Mouse (Mus musculus): ENCODE data around the gene Slc12a7.
"Not testable (repeated sequence)": the region's sequence is repeated elsewhere in the genome, so short reads cannot be mapped to it uniquely, and the experiment has no call there.

Slc12a7 gene

DNA sequence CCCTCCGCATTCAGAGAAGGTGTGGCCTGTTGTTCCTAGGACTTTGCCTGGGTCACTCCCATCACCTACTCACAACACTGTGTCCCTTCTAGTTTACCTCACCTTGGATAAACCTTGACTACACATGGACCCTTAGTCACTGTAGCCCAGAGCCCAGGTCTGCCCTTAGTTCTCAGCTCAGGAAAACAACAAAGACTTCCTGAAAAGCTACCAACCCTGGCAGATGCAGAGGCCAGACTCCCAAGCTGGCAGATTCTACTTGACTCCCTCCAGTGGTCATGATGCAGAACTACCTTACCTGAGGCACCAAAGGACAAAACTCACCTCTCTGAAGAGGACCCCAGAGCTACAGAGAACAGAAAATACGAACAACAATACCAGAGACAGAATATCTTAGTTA lies 18.9 kb upstream of the Slc12a7 start:
- no peak for DNase-seq (ENCODE audit: extremely low spot score, low read depth, low spot score)

DNA sequence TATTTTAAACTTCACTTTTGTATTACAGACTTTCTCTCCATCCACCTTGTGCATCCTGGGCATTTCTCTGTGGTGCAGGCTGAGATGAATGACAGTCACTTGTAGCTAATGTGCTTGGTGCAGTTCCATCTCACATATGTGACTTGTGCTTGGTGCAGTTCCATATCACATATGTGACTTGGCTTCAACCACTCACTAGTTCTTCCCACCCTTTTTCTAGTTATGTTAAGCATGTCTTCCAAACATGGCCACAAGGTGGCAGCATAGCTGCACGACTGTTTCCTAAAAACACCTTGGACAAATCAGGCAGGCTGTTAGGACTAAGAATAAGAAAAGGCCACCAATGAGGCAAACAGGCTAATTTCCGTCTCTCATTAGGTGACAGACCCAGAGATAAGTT lies 14.7 kb upstream of the Slc12a7 start:
- peak; percentile 98 for DNase-seq (ENCODE audit: extremely low spot score, low read depth, low spot score)

DNA sequence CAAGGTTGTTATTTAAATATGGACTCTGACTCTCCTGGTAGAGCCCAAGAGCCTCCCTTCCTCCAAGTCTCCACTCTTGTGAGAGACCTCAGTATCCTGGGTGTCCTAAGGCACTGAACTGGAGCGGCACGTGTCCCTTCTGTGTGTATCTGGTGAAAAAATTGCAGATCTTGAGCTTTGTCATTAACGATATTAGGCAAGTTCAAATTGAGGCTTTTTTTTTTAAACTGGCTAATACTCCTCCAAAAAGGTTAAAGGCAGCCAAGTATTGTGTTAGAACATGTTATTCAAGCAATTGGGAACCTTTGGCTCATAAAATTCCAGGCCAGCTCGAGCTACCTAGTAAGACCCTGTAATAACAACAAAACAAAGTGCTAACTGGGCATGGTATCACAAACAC lies 12.7 kb upstream of the Slc12a7 start:
- DNase-seq (ENCODE audit: extremely low spot score, low read depth, low spot score): no peak

DNA sequence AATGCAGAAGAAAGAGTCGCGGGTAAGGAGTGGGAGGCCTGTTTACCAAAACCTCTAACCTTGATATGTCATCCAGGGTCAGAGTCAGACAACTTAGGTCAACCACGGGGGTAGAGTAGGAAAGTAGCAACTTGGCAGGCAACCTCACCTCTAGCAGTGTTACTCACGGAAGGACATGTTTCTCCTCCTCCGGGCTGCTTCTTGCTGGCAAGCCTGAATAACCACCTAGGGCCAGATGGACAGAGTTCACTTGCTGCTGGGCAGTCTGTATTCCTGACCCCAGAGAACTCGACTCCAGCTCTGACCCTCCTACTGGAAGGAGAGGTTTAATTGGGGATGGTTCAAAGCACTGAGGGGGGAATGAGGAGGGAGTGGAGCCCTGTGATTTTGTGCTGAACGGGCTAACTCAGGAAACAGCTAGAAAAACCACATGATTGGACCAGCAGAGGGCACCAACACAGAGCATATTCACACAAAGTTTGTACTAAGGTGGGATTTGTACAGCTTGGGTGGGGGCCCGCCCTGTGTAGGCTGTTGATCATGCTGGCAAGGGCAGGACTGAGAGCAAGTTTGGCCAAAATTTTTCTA lies 9.7 kb upstream of the Slc12a7 start:
- no peak for DNase-seq (ENCODE audit: extremely low spot score, low read depth, low spot score)

DNA sequence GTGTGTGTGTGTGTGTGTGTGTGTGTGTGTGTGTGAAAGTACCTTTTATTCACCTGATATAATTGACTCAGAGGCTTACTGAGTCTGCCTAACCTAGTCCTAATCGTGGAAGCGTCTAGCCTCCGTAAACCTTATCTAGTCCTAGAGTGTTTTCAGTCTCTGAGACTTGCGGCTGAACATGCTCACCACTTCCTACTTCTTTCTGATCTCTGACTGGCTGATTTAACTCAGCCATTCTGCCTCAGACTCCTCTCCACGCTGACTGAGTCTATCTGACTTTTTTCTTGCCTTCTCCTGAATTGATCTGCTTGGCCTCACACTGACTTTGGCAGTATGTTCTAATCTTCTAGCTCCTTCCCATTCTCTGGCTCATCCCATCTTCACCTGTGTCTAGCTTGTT lies 7.6 kb upstream of the Slc12a7 start:
- DNase-seq (ENCODE audit: extremely low spot score, low read depth, low spot score): no peak

DNA sequence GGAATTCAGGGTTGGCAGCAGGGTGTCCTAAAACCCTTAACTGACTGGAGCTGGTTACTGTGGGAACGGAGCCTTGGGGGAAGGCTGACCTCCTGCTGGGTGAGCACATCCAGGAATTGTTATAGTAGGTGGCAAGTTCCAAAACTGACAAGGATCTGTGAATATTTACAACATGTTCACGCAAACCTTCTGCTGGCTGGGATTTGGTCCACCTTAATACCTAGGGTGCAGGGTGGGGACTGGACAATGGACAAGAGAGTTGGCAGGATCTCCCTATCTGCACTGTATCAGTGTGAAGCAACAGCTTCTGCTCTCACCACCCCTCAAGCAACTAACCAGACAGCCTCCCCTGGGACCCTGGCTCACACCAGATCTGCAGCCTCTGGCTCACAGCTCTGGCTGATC lies 5.3 kb upstream of the Slc12a7 start:
- DNase-seq (ENCODE audit: extremely low spot score, low read depth, low spot score): no peak

DNA sequence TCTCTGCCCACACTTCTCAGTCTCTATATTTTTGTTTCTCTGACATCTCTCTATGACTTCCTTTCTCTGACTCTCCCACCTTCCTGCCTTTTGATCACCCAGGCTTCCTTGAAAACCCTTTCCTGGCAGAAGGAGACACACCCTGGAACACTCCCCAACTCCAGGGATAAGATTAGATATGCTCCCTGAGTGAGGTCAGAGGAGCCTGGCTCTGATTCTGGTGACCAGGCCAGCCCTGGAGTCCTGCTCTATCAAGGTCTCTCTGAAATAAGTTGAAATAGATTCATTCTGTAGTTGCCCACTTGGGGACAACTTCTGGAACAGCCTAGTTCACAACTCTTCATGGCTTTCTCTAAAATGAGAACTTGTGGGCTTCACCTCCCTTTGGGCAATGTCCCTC lies 4.3 kb upstream of the Slc12a7 start:
- DNase-seq (ENCODE audit: extremely low spot score, low read depth, low spot score): no peak

DNA sequence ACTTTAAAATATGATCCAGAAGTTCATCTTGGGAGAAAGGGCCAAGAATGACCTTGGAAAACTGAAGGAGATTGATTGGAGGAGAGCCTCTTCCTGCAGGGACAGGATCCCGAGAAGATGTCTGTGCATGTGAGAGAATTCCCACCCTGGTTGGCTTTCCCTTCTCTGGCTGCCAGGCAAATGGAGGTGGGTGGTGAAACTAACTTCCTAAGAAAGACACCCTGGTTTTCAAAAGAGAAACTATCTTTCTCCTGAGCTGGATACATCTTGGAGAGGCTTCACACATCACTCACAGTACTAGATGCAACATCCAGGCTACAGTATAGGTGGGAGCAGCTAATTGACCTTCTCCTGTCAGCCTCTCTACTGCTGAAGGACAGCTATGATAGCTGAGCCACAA lies 2.0 kb upstream of the Slc12a7 start:
- DNase-seq (ENCODE audit: extremely low spot score, low read depth, low spot score): no peak

DNA sequence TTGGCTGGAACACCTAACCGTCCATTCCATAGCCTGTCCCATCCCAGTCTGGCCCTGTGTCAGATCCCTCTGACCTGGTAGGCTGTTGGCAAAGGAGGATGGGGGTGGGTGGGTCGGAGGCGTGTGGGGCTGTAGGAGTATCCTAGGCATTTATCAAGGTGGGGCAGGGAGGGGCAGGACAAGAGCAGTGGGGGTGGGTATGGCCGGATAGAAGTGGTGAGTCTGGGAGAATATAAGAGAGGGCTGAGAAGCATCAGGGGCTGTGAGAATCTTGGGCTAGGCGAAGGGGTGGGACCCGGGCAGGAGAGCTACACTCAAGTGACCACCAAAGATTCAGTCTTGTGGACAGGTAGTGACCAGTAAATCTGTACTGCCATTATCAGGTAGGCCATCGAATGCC lies 659 bp upstream of the Slc12a7 start:
- no peak for DNase-seq (ENCODE audit: extremely low spot score, low read depth, low spot score)

DNA sequence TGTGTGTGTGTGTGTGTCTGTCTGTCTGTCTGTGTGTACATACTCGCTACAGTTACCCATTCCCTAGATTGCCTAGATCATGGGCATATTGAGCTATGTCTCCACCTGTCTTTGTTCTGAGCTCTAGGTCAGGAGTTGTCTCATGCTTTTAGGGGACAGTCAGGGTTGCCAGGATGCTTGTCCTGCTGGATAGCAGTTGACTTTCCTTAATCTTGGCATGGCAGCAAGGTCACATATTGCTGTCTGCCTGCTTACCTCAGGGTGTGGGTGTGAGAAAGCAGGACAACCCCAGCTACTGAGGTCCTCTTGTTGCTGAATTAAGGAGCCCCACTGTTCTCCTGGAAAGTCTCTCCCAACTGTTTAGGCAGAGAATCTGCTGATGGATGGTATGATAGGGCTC lies 1.5 kb downstream of the Slc12a7 start:
- DNase-seq (ENCODE audit: extremely low spot score, low read depth, low spot score): no peak

DNA sequence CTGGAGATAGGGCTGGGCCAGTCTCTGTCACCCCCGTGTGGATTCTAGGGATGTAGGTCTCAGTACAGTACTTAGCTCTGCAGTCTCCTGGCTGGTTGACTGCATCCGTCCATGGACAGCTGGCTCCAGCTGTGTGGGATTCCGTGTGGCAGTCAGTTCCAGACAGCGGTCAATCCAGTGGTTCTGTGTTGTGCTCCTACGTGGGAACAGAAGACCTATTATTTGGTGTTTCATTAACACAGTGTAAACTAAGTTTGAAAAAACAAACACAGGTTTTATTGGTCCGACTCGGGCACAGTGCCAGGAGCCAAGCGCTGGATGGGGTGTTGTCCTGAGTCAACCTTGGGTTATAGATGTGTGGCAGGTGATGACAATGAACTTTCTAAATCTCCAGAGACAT lies 2.4 kb downstream of the Slc12a7 start:
- DNase-seq (ENCODE audit: extremely low spot score, low read depth, low spot score): no peak

DNA sequence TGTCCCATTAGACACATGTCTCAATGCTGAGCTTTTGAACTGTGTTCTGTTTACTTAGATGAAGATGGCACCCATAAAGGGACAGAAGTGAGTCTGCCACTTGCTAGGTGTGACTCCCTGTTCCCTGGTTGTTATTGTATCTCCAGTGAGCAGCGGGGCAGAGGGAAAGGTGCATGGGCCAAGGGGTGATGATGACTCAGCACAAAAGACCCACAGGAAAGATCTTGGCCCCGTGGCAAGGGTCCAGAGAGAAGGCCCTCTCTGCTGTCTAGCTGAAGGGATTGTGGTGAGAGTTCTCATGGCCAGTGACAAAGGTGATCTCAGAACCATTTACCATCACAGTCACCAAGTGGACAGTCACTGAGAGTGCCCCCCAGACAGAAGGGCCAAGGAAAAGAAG lies 3.0 kb downstream of the Slc12a7 start:
- DNase-seq (ENCODE audit: extremely low spot score, low read depth, low spot score): no peak

DNA sequence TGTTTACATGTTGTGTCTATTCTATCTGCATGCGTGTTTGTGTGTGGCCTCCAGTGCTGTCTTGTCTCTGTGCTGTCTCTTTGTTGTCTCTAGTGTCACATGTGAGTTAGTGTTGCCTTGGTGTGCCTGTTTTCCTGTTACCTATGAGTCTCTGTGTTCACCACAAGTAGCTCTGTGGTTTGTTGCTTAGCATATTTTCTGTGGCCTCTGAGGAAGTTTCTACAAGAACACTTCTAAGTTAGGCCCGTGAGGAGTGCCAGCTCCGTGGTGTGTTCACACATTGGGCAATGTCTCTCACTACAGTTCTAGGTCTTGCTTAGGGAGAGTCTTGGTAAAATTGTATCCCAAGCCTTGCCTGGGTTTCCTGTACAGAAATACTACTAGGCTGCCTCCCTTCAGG lies 4.0 kb downstream of the Slc12a7 start:
- DNase-seq (ENCODE audit: extremely low spot score, low read depth, low spot score): no peak

DNA sequence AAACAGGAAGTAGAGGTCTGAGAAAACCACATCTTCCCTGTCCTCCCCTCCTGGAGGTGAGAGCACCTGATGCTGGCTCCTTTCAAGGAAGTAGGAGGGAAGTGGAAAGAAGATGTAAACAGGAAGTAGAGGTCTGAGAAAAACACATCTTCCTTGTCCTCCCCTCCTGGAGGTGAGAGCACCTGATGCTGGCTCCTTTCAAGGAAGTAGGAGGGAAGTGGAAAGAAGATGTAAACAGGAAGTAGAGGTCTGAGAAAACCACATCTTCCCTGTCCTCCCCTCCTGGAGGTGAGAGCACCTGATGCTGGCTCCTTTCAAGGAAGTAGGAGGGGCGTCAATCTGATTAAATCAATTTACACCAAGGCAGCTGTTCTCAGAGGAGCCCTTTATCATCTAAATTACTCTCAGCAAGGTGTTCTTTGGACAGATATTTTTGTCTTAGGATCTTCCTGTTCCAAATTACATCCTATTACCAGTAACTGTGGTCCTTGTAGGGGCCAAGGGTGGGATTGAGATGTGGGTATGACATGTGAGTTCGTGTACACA lies 7.6 kb downstream of the Slc12a7 start:
- DNase-seq (ENCODE audit: extremely low spot score, low read depth, low spot score): not testable (repeated sequence)

DNA sequence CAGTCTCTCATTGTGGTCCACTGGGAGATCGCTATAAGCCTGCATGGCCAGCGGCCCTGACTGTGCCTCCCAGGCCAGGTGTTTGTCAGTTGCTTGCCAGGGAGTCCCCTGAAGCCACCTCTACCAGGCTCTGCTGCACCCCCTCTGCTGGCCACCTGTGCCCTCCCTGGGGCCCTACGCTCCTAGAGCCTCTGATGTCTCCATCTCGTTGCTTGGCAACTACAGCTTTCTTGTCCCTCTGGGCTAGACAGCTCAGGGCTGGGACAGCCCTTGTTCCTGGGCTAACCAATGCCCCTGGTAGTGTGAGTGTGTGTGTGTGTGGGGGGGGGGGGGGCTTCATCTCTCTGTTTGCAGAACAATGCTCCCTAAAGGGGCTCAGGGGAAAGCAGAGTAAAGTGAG lies 10.1 kb downstream of the Slc12a7 start:
- no peak for DNase-seq (ENCODE audit: extremely low spot score, low read depth, low spot score)

DNA sequence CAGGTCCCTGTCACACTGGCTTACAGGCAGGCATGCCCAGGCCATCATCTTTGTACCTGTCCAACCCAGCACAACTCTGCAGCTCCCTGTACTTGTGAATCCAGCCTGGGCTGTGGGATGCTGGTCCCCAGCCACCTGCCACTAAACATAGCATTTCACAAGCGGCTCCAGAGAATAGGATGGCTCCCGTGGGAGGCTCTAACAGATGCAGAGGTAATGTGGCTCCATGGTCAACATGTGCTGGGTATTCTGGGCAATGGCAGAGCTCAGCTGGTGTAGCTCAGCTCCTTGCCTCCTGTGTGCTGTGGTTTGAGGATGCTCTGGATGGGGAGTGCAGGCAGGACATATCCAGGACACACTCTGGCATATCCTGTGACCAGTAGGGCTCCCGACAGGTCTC lies 10.8 kb downstream of the Slc12a7 start:
- DNase-seq (ENCODE audit: extremely low spot score, low read depth, low spot score): no peak

DNA sequence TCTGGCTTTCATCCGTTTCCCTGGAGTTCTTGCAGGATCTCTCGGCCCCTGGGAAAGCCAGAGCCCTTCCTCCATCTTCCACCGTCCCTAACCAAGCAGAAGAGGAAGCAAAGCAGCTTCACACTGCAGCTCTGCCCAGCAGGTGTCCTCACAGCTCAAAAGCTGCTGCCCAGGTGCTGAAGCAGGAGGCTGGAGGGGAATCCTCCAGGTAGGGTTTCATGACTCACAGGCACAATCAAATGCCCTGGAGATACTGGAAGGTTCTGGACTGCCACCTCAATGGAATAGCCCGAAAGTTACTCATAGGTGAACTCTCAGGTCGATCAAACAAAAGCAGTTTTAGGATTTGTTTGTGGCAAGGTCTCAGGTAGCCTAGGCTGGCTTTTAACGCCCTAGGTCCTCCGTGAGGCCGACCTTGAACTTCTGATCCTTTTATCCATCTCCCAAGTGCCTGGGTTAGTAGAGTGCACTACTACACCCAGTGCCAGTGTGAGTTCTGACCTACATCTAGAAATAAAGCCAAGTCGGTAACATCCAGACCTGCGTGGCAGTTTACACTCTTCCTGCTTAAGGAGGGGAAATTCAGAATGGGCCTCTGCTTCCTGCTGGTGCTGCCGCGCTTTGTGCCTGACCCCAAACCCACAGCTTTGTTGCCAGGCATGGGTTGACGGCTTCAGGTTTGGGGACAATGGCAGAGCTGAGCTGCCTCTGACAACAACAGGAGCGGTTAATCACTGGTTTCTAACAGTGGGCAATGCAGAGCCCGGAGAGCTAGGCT lies 16.0 kb downstream of the Slc12a7 start:
- no peak for DNase-seq (ENCODE audit: extremely low spot score, low read depth, low spot score)

DNA sequence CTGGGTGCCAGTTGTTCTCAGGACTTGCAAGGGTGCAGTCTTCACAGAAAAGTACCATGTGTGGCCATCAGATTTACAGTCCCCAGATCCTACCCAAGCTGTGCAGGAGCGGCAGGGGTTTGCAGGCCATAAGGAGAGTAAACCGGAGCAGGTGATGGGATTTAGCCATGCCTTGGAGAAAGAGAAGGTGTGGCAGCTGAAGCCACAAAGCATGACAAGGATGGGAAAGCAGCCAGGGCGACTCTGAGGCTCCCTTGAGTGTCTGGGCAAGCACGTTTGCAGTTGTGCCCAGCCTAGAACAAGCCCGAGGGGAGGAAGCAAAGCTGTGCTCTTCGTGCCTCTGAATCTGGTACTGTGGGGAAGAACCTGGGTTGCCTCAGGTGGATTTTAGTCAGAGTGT lies 17.5 kb downstream of the Slc12a7 start:
- no peak for DNase-seq (ENCODE audit: extremely low spot score, low read depth, low spot score)

DNA sequence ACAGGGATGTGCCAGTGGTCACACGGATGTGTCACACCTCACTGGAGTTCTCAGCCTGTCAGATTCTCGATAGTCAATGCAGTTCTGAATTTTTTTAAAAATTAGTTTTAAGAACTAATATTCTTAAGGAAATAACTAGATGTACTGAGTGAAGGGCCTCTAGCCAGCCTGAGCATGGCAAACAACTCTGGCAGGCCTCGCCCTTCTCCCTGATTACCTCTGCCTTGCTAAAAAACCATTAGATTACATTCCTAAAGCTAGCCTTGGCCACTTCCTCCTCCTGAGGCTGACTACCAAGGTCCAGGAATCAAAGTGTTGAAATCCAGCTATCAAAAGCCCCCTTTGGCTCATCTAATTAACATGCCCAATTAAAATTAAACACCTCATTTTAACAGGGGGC lies 18.4 kb downstream of the Slc12a7 start:
- DNase-seq (ENCODE audit: extremely low spot score, low read depth, low spot score): no peak

DNA sequence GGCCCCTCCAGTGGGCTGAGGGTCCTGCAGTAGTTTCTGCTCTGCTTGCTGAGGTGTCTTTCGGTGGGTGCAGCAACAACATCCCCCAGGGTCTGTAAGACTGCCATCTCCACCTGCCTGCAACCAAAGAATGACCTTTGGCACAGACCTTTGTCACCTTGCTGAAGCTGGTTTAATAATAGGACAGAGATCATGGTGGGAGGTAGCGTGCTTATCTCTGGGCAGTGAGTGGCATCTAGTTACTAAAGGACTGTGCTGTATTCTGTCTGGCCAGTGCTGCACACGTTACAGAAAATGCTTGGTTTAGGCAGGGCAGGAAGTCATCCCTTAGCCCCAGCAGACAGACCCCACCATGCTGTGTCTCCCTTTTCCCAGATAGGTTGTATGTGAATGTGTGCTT lies 22.9 kb downstream of the Slc12a7 start:
- DNase-seq (ENCODE audit: extremely low spot score, low read depth, low spot score): no peak

DNA sequence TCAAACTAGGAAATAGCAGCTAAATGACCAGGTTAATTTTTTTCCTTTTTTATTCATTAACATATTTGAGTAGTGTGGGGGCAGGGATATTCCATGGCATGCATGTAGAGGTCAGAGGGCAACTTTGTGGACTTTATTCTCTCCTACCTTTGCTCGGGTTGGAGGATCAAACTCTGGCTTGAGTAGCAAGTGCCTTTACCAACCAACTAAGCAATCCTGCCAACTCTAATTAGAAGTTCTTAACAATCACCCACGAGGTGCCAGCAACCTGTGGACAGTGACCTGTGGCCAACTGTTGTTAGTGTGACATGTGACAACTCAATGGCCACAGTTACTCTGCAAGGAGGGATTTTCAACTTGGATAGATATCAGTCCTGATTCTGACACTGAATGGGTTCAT lies 24.0 kb downstream of the Slc12a7 start:
- no peak for DNase-seq (ENCODE audit: extremely low spot score, low read depth, low spot score)

DNA sequence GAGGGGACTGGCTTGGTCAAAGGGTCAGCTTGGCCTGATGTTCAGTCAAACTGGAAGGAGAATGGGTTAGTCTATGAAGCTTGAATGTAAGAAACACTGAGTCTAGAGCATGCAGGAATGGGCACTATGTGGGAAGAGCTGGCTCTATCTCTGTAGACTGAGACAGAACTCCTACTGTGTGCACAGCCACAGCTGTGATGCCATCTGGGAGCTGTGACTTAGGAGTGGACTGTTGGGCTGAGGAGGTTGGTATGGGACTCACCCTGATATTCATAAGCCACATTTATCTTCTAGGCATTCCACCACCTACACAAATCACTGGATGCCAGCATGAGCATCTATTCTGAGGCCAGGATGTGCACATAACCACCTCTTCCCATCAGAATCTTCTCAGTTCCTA lies 24.5 kb downstream of the Slc12a7 start:
- DNase-seq (ENCODE audit: extremely low spot score, low read depth, low spot score): no peak

DNA sequence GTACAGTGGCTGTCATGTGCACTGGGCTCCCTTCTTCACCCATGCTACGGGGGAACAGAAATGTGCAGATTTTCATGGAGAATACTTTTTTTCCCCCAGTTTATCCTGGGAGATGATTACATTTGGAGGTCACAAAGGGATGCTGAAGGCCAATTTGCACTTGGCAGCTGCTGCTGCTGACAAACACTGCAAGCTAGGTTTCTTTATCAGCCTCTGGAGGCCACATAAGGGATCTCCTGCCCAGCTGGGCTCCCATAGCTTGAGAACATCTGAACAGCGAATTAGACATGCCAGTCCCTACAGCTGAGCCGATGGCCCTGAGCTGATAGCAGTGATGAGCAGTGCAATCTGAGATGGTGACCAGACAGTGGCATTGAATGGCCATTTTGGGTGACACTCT lies 26.7 kb downstream of the Slc12a7 start:
- no peak for DNase-seq (ENCODE audit: extremely low spot score, low read depth, low spot score)
